Mouse (Mus musculus): ENCODE data around the gene Nppc.

DNA sequence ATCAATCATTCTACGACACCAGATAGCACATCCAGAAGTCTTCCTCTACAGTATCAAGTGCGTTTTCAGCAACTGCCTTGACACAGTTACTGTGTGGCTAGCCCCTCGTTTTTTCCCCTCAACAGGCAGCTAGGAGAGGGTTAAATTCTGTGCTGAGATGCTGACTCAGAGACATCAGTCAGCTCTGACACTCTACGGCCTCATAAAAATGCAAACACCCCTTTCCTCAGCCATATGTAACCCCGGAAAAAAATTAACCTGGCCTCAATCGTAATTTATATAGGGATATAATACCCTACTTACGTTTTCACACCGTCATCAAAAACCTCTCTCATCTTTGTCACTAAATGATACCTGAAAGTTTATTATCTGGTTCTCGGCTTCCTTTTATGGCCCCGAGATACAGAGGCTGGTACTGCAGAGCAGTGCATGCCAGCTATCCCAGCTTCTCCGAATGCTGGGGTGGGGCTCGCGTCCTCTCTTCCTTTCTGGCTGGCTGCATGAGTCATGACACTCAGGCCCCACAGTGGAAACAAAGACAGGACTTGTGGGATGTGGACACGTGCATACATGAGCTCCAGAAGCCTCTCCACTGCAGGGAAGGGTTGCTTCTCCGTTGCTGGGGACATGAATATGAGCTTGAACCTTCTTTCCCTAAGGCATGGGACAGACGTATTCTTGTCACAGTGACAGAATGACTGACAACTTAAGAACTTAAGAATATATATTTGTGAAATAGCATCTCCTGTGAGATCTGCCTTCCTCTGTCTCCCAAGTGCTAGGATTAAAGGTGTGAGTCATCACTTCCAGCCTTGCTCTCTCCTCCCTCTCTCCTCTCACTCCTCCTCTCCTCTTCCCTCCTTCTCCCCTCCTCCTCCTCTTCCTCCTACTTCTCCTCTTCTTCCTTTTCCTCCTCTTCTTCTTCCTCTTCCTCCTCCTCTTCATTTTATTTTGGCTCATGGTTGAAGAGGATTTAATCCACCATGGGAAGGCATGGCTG is 47.1 kb downstream of the Nppc start:
- no peak for TF ChIP-seq POLR2A (IDR thresholded peaks at IDR 0.05; ENCODE audit: borderline replicate concordance, low read depth, low read length)
- TF ChIP-seq CTCF (IDR thresholded peaks at IDR 0.05; ENCODE audit: low read depth, low read length) = no peak
